Mouse (Mus musculus) adrenal gland, adult 8-10 months (tissue): ENCODE measurements around the gene Neu3. TPM values are rescaled to one million over a fixed set of nuclear protein-coding genes. Genes with fewer than 3 reads are reported as not detected.

Experiments used
- DNase-seq: peaks from one replicate; pipeline ENCODE4 v3.0.0; 2022
- total RNA-seq, 4 experiments: library from RNA; stranded (reverse); gene quantifications; 2 replicates each; pipeline ENCODE4 v1.2.4; 2022

Neu3 gene
- total RNA-seq, 4 experiments from 2014 or later, result 1.9 to 3.9 (median 3.4) TPM

GRCm38 (mm10) chr7:99790816-99791215 lies 37.4 kb downstream of the Neu3 start:
- no peak for DNase-seq

- DNase-seq, result no peak
Measured at GRCm38 (mm10) chr7:99788563-99788962, 39.7 kb downstream of the Neu3 start.

DNA sequence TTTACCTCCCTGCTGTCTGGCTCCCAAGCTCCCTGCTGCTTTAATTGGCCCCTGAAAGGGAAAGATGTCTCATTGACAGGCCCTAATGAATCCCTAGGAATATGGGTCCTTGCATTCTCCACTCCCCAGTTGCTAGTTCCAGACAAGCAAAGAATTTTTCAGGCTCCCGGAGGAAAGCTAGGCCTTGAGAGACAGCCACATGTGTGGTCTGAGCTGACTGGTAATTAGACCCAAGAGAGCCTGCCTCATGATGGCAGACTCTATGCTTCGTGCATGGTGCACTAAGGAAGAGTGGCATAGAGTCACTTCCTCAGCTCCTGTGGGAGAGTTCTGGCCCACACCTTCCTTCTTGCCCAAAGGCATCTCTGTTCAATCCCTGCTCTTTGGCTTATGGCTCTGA lies 40.3 kb downstream of the Neu3 start:
- no peak for DNase-seq

DNA sequence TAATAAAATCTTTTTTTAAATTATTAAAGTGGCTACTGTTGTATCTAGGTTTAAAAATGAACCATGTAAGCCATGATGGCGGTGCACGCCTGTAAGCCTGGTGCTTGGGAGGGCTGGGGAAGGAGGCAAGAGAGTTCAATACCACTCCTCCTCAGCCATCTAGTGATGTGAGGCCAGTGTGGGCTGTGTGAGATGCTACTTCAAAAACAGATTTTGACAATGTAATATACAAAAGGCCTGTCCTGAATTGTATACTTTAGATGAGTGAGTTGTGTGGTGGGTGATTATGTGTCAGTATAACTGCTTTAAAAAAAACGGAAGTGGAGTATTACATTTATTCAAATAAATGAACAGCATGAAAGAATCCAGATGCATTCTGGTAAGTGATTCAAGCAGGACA lies 41.4 kb downstream of the Neu3 start:
- DNase-seq, result no peak

DNA sequence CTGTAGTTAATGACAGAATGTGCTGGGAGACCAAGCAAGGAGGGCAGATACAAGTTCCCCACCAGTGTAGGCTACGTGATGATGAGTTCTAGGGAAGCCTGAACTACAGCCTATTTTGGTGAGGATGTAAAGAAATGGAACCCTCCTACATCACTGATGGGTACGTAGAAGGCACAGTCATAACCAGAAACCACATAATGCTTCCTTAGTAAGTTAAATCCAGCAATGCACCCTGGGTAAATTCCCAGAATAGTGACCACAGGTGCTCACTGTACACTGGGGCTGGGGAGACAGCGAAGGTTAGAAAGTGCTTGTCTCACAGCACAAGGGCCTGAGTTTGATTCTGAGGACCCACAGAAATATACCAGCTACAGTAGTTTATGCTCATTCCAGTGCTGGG lies 42.7 kb downstream of the Neu3 start:
- no peak for DNase-seq

GRCm38 (mm10) chr7:99783421-99783820 lies 44.8 kb downstream of the Neu3 start:
- no peak for DNase-seq

GRCm38 (mm10) chr7:99781916-99782315 lies 46.3 kb downstream of the Neu3 start:
- DNase-seq, result no peak

DNA sequence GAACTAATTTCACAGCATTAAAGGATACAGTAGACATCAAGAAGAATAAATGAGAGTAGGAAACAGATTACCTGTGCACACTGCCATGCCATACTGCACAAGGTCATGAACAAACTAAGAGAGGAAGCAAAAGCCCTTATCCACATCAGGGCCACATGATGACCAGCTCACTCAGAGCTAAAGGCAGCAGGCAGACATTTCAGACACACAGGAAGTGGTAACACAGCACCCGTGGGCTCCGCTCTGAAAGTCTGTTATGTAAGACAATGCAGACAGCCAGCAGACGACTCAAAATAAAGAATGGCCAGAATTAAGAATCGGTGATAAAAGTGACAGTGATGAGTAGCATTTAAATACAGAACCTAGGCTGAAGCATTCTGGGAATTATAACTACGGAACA lies 46.8 kb downstream of the Neu3 start:
- DNase-seq, result no peak

- no peak for DNase-seq
Measured at GRCm38 (mm10) chr7:99763207-99763606, 65.0 kb downstream of the Neu3 start, which contains the start of gene Olfr521. Gene Olfr521, plus strand, starts transcription at chr7:99763507.

Other genes starting within 250 kb of the Neu3 start
- gene Tpbgl, start 201.3 kb downstream of the Neu3 start, total RNA-seq, result 10 to 100 TPM; 29.8 to 42.0 (median 36.0) TPM
- gene Slco2b1, start 117.1 kb downstream of the Neu3 start, total RNA-seq, result 10 to 100 TPM; 25.3 to 35.2 (median 31.5) TPM
- not detected for gene Olfr520, start 98.1 kb downstream of the Neu3 start, total RNA-seq
- gene Olfr521, start 64.9 kb downstream of the Neu3 start, total RNA-seq, result not detected
- 1 to 10 TPM in 2 of 4 experiments, under 1 TPM in 2; 0.35 to 4.6 (median 2.3) TPM for gene Xrra1, start 30.7 kb upstream of the Neu3 start, total RNA-seq
- gene Spcs2, start 35.0 kb upstream of the Neu3 start, total RNA-seq, result 100 to 1,000 TPM; 194 to 235 (median 202) TPM
- 10 to 100 TPM; 17.0 to 25.7 (median 19.9) TPM for gene Rnf169, start 152.0 kb upstream of the Neu3 start, total RNA-seq
- not detected for gene Chrdl2, start 177.8 kb upstream of the Neu3 start, total RNA-seq